Mouse (Mus musculus) left cerebral cortex, postnatal 14 days (tissue): ENCODE measurements at regions not wholly inside any gene's neighbourhood (a gene's known extent, or its start where the extent isn't known, plus 50 kb on each side); places are given as distances from the start of the nearest gene placed in this dataset.

Experiments
- DNase-seq, 2 experiments: peaks; one replicate each; pipeline ENCODE4 v3.0.0; 2021 to 2022; ENCODE audit warnings: low spot score in 2 of 2, mixed read lengths in 1 of 2
- intact Hi-C: fragments of 180-260 bp; cut with DNase I; formaldehyde crosslinking; loops from one replicate; pipeline ENCODE4 v1.15.1; 2025

GRCm38 (mm10) chr7:118042914-118043313, 73.1 kb downstream of the Rps15a start:
- intact Hi-C loops, result no loop called here

GRCm38 (mm10) chr7:118039862-118040261, 76.1 kb downstream of the Rps15a start:
- intact Hi-C loops, result no loop called here
- no peak for DNase-seq

More at GRCm38 (mm10) chr7:118042914-118043313, 73.1 kb downstream of the Rps15a start:
- no peak for DNase-seq

DNA sequence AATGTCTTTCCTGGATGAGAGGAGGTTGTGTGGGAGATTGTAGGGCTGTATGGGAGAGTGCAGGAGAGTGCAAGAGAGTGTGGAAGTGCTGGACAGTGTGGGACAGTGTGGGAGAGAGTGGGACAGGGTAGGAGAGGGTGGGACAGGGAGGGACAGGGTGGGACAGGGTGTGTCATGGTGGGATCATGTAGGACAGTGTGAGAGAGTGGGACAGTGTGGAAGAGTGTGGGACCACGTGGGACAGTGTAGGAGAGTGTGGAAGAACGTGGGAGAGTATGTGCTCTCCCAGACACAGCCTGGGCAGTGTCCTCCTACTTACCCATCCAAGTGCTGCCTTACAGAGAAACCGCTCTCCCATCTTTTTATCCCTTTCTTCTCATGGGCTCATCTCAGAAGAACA, 78.9 kb downstream of the Rps15a start:
- no peak for DNase-seq
- intact Hi-C loops, result no loop called here

DNA sequence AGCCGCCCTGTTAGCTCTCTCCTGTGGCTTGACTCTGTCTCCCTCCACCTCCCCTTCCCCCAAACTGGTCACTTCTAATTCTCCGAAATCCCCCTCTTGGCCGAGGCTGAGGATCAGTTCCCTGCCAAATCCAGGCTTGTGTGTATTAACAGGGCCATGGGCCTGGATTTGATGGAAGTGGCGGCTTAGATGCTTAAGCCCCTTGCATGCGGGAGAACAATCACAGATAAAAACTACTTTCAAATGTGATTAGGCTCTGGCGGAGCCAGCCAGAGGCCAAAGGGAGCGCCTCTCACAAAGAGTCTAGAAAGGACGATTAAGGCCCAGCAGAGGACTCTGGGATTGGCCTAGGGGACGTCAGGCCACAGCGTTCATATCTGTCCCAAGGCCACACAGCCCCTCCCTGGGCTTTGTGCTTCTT, 89.9 kb downstream of the Rps15a start:
- DNase-seq, result no peak
- intact Hi-C loops, result no loop called here

DNA sequence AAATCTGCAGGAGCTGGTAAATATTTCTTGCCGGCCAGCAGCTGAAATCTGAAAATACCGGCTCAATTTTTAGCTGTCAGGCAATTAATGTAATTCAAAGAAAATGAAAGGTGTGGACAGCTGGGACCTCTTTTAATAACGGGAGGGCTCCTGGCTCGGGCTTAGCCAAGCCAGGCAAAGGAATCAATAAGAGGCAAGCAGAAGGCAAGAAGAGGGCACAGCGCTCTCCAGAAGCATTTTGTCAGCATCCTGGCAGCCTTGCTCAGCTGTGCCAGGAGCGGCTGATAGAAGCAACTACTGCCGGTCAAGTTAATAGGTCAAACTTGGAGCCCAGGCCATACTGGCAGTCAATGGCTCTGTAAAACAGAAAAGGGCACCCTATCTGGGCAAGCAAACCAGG, 111.4 kb downstream of the Rps15a start:
- no peak for DNase-seq
- intact Hi-C loops, result no loop called here

DNA sequence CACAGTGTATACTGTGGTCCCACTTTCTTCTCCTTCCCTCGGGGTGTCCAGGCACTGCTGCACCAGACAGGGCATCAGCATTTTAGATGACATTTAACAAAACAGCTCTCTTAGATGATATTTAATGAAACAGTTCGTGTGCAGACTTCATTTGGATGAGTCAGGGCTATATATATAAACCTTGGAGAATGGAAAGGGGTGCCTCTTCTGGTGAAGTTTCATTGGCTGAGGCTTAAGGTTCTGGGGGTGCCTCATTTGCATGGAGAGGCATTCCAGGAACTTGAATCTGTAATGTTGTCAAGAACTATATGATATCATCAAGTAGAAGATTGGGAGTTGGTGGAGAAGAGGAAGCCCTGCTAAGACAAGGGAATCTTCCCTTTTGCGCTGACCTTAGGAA, 114.1 kb downstream of the Rps15a start:
- intact Hi-C loops, result no loop called here
- peak in 1 of 2 experiments; percentile 28 for DNase-seq

DNA sequence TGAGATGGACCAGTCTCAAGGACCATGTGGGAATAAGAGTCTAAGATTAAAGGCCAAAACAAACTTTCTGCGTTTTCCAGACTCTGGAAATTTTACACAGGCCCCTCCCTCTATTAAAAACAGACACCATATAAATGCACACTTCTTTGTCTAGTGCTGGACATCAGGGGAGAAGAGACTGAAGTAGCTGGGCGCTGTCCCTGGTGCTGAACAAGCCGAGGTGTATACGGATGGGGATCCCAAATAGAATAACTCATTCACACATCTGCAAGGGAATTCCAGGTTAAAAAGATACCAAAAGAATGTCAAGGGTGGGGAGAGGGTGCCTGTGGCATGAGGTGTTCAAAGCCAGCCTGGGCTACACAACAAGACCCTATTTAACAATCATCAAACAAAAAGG, 114.9 kb downstream of the Rps15a start:
- DNase-seq, result no peak
- intact Hi-C loops, result no loop called here

GRCm38 (mm10) chr7:117982177-117982576, 133.8 kb downstream of the Rps15a start:
- no peak for DNase-seq
- intact Hi-C loops, result no loop called here

GRCm38 (mm10) chr7:117971176-117971575, 144.8 kb downstream of the Rps15a start:
- DNase-seq, result no peak
- intact Hi-C loops, result no loop called here

DNA sequence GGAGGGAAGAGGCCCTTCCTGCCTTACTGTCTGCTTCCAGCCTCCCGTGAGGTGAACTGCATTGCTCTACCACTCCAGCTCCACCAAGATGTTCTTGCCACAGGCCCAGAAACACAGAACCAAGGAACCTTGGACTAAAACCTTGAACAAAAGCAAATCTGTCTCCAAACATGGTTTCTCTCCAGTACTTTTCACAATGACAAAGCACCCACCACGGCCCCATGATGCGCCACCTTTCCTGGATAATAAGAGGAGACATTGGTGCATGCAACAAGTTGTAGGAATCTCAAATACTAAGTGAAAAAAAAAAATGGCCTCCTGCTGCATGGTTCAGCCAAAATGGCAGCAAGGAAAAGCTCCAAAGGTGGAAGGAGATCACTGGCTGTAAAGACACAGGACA, 172.6 kb downstream of the Rps15a start:
- DNase-seq, result no peak
- intact Hi-C loops, result no loop called here

DNA sequence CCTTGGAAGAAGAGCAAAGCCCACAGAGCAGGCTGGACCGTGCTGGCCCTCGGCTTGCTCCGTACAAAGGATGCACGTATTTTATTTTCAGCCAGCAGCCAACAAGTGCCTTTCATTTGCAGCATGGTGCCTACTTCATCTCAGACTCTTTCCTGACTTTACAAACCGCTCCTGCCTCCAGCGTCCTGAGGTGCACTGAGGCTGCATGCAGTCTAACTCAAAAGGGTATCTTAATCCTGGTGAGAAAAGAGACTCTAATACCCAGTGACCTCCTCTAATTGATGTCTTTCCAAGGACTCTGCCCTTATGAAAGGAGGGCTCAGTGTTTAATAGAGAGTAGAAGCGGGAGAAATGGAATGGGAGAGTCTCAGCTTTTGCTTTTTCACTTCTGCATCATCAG, 176.4 kb downstream of the Rps15a start:
- DNase-seq, result no peak
- intact Hi-C loops, result no loop called here

DNA sequence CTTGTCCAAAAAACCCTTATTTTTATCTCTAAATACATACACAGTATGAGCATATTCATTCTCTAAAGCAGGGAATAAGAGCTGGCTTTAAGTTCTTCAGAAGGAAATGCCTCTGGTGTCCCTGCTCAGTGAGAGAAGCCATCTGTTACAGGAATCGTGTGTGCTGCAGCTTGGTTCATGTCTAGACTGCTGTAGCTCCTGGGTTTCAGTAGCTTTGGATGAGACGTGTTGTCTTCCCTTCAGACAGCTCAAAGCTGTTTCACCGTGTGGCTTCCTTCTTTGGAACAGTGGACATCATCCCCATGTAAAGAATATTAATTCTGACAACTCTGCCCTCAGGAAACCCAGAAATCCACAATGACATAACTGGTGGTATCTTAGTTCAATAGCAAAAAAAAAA, 181.1 kb downstream of the Rps15a start:
- DNase-seq, result peak; percentile 45 to 70

DNA sequence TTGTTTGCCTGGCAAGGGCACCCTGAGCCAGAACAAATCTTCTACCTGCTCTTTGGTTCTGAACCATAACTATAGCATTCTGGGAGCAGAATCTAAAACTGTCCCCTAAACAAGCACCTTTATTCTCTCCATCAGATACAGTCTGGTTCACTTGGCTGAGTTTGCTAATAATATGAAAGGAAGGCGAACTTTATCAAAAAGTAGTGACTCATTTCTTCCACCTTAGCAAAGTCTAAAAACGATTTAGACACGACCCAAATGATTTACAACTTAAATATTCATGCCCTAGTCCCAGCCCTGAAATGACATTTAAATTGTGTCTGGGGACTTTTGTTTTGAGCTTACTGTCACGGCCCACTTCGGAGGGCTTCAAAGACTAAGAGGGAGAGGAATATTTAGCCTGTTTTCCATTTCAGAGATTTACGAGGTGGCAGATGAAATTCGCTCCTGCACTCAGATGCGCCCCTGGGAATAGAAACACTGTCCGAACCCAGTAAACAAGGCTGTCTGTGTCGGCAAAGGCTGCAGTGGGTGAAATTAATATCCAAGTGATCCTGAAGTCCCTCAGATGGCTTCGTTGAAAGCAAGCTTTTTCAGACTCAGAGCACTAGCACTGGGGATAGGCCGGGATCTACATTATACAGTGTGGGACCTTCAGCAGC, 184.6 kb downstream of the Rps15a start:
- intact Hi-C loops, result no loop called here

More for the DNA sequence above, 181.1 kb downstream of the Rps15a start:
- intact Hi-C loops, result no loop called here

GRCm38 (mm10) chr7:117930392-117930791, 185.6 kb downstream of the Rps15a start:
- DNase-seq, result no peak
- intact Hi-C loops, result no loop called here

More for the DNA sequence above, 184.6 kb downstream of the Rps15a start:
- no peak for DNase-seq

- intact Hi-C loops, result no loop called here
- no peak for DNase-seq
These were observed 189.6 kb downstream of the Rps15a start for GRCm38 (mm10) chr7:117926396-117926795.

DNA sequence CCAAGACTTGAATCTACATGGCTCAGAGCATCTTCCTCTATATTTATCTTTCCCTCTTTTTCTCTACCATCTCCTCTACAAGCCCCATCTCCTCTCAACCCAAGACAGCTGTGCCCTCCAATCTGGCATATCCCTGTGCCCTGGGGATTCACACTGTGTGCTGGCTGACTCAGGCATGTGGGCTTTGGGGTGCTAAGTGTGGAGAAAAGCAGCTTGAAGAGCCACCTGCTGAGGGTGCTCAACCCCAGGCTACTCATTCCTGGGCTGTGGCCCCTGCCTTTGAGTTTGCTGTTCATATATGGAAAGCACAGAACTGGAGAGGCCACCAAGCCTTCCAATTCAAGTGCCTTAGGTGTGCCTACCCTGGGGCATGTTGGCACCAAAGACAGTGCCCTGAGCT, 193.7 kb downstream of the Rps15a start:
- intact Hi-C loops, result no loop called here
- DNase-seq, result peak; percentile 37 to 41

DNA sequence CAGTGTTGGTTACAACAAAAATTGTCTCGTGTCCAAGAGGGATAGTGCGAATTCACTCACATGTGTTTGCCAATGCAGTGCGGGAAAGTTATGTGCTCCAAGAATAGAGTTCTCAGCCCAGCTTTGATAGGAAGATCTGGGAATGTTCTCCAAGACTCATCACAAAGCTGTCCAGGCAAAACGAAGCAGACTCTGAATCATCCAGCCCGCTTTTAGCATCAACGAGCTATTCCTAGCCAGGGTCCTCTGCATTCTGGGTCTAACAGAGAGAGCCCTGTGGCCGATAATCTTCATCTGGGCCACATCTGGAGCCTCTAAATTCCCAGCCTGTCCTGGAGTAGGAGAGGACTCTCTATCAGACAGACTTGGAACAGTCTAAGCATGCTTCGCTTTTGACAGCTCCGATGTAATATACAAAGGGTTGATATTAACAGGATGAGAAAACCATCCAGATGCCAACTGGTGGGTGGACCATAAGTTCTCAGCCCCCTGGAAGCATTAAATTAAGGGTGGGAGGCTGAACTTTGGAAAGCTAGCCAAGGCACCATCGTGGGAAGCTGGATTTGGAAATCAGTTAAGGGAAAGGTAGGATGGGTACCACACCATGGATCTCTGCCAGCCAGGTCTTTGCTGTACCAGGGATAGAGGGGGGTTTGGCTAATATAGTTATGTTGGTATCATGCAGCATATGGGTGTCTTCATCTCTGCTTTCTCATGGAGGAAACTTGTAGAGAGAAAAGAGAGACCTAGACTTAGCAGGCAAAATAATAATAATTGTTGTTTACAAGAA, 197.6 kb downstream of the Rps15a start:
- intact Hi-C loops, result no loop called here
- DNase-seq, result peak; percentile 51 to 85

DNA sequence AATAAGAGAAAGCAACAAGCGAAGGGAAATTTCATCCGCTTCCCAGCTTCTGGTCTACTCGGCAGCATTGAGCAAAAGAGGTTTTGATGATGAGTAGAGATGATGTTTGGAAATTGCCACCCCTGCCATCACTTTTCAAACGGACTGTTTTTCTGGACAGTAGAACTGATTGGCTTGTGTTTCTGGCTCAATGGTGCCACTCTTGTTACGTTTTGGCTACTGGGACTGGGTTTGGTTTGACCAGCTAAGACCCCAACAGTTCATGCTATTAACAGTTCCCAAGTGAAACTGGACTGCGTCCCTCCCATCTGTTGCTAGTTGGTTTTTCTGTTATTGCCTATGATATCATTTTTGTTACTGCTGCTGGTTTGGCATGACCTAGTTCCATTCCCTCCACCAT, 199.1 kb downstream of the Rps15a start:
- no peak for DNase-seq
- intact Hi-C loops, result no loop called here

GRCm38 (mm10) chr7:117912453-117912852, 203.5 kb downstream of the Rps15a start:
- intact Hi-C loops, result no loop called here
- DNase-seq, result no peak

- intact Hi-C loops, result no loop called here
- DNase-seq, result no peak
These were observed 204.9 kb downstream of the Rps15a start for GRCm38 (mm10) chr7:117911062-117911461.

GRCm38 (mm10) chr7:117896528-117896927, 219.5 kb downstream of the Rps15a start:
- no peak for DNase-seq

More at GRCm38 (mm10) chr7:117896528-117896927, 219.5 kb downstream of the Rps15a start:
- intact Hi-C loops, result no loop called here
